Mouse (Mus musculus) MEL-GATA-1-ER (cell line): ENCODE data around the gene Igfbp1.

Source experiments
- DNase-seq: peaks from one replicate; pipeline ENCODE4 v3.0.0-alpha.2; 2012; ENCODE audit warnings: low read depth; ENCODE audit errors: extremely low read depth

The Igfbp1 gene

GRCm38 (mm10) chr11:7230000-7230399, 32.4 kb downstream of the Igfbp1 start:
- no peak for DNase-seq

GRCm38 (mm10) chr11:7231958-7232357, 34.4 kb downstream of the Igfbp1 start:
- no peak for DNase-seq

- DNase-seq: no peak
These were observed 35.8 kb downstream of the Igfbp1 start for GRCm38 (mm10) chr11:7233333-7233732.

- DNase-seq: no peak
These were observed 36.9 kb downstream of the Igfbp1 start for GRCm38 (mm10) chr11:7234436-7234835.

- no peak for DNase-seq
These were observed 37.5 kb downstream of the Igfbp1 start for GRCm38 (mm10) chr11:7234981-7235609.

- no peak for DNase-seq
These were observed 39.2 kb downstream of the Igfbp1 start for GRCm38 (mm10) chr11:7236751-7237150.

GRCm38 (mm10) chr11:7237712-7238111, 40.1 kb downstream of the Igfbp1 start:
- DNase-seq: no peak

- no peak for DNase-seq
These were observed 41.0 kb downstream of the Igfbp1 start for GRCm38 (mm10) chr11:7238546-7238945.

- DNase-seq: no peak
These were observed 41.6 kb downstream of the Igfbp1 start for GRCm38 (mm10) chr11:7239041-7239740.

- no peak for DNase-seq
These were observed 47.2 kb downstream of the Igfbp1 start for GRCm38 (mm10) chr11:7244782-7245181.

- no peak for DNase-seq
These were observed 52.8 kb downstream of the Igfbp1 start for GRCm38 (mm10) chr11:7250415-7250814.

GRCm38 (mm10) chr11:7250870-7251269, 53.3 kb downstream of the Igfbp1 start:
- no peak for DNase-seq
